Mouse (Mus musculus) stomach, embryonic 16.5 days (tissue): Measurements from ENCODE around the gene Grap2. TPM values are rescaled to one million over a fixed set of nuclear protein-coding genes. Genes with fewer than 3 reads are reported as not detected.
A peak's percentile ranks its signal among the peaks of the same experiment; 100 is the strongest.

Experiments used
- ATAC-seq: fragments of 200-750 bp; cut with Nextera tagmentation; 2 replicates; pipeline ENCODE4 v1.8.0; 2017; ENCODE audit warnings: moderate number of reproducible peaks, moderate TSS enrichment; ENCODE audit not compliant: insufficient read depth, low FRiP score
- H3K27ac ChIP-seq: fragments of 300-500 bp; sonication (generic); 2 replicates; pipeline ENCODE4 v1.5.1; 2014; ENCODE audit warnings: low read length
- H3K27me3 ChIP-seq: fragments of 300-500 bp; sonication (generic); 2 replicates; pipeline ENCODE4 v1.6.1; 2014; ENCODE audit warnings: low read length, control low read depth, mixed read lengths; ENCODE audit not compliant: control insufficient read depth, insufficient read depth
- H3K36me3 ChIP-seq: fragments of 300-500 bp; sonication (generic); 2 replicates; pipeline ENCODE4 v1.6.1; 2014; ENCODE audit warnings: low read length; ENCODE audit not compliant: control insufficient read depth, insufficient read depth
- H3K4me1 ChIP-seq: fragments of 300-500 bp; sonication (generic); 2 replicates; pipeline ENCODE4 v1.6.1; 2014; ENCODE audit warnings: low read length, control low read depth, mixed read lengths; ENCODE audit not compliant: control insufficient read depth, insufficient read depth
- H3K4me2 ChIP-seq: fragments of 300-500 bp; sonication (generic); 2 replicates; pipeline ENCODE4 v1.6.1; 2014; ENCODE audit warnings: low read depth, low read length, mixed read lengths
- H3K4me3 ChIP-seq: fragments of 300-500 bp; sonication (generic); replicated peaks from 2 replicates; pipeline ENCODE4 v1.5.1; 2014; ENCODE audit warnings: mild to moderate bottlenecking, low read length
- H3K9ac ChIP-seq: fragments of 300-500 bp; sonication (generic); 2 replicates; pipeline ENCODE4 v1.6.1; 2014; ENCODE audit warnings: low read length
- H3K9me3 ChIP-seq: fragments of 300-500 bp; sonication (generic); replicated peaks from 2 replicates; pipeline ENCODE4 v1.6.1; 2016; ENCODE audit warnings: low read length, control low read depth; ENCODE audit not compliant: control insufficient read depth
- WGBS: fragments of 180-500 bp; shearing (Covaris S2); extraction: QIAGEN DNeasy Blood & Tissue Kit; methylation state at CpG from one replicate; pipeline ENCODE4 v1.1.7; 2014; 5-methylcytosine and 5-hydroxymethylcytosine counted together
- microRNA-seq: library from miRNA; unstranded; fragments of <30 nt; microRNA quantifications from one replicate; pipeline ENCODE4, GENCODE M21; 2016
- polyA plus RNA-seq: library from polyadenylated mRNA; unstranded; fragments of >200 nt; fragmentation: Nextera tagmentation; extraction: Ambion mirVana; gene quantifications from 2 replicates; pipeline ENCODE4 v1.2.1, GENCODE M21; 2015

The Grap2 gene
- polyA plus RNA-seq, 1 experiment from 2014 or later: 1.3 TPM

DNA sequence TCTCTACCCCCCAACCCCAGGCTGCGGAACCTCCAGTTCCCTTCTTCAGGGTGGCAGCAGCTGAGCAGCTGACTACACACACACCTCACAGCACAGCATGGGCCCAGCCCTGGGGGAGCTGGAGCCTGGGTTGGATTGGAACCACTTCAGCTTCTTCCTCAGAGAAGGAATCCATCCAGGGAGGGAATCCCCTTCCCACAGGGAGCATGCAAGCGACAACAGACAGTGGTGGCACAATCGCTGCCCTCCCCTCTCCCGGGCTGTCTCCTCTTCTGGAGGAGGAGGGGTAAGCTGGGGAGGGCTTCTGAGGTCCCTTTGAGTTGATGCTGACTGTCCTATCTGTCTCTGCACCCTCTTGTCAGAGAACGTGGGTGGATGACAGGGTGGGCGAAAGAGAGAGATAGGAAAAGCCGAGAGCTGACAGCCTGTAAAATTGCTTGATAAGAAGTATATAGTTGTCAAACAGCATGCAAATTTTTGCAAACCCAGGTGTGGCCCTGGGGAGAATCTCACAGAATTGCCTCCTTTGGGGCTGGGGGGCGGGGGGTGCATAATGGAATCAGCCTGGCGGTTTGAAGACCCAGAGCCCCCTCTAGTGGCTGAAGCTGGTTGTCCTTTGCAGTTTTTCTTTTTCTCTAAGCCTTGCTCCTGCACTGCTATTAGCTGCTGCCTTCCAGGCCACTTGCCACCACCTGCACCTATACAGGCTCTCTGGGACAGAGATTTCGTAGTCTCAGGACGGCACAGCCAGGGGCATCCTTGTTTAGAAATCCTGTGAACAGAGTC, 121.9 kb downstream of the Grap2 start:
- Histone ChIP-seq H3K4me1 (0 out of 2 replicates have a peak, but pooled peaks cover 2% of the 10 kb centered on the region), H3K4me2 (no peak overlapping the region), H3K4me3 (no peak overlapping the region), H3K9me3 (no peaks in the 10 kb centered on the region), H3K9ac (0 out of 2 replicates have a peak overlapping the region, but pooled peaks have one; percentile 9), H3K27ac (no peak overlapping the region), H3K27me3 (no peaks in the 10 kb centered on the region), H3K36me3 (no peaks in the 10 kb centered on the region)
- ATAC-seq: no peak
- 33% methylated on average over 11 of the region's 11 CpGs for WGBS

DNA sequence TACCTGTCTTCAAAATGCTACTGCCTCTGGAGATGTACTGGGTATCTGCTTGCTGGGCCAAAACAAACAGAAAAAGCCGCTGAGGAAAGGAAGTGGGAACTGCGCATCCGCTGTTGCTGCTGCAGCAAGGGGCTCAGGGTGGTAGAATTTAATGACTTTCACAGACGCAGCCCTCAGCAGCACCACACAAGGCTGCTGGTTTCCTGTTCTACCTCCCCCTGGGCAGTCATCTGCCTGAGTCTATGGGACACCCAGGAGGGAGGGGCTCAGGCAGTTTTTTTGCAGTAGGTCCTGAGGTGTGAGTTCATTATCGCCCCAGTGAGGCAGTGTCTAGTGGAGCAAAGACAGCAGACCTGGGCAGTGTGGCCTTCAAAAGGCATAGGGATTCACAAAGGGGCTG, 125.2 kb downstream of the Grap2 start:
- Histone ChIP-seq H3K27ac (no peak overlapping the region), H3K4me3 (no peak overlapping the region), H3K9ac (no peak overlapping the region), H3K4me2 (no peak overlapping the region), H3K4me1 (0 out of 2 replicates have a peak, but pooled peaks cover 6% of the 10 kb centered on the region), H3K27me3 (no peaks in the 10 kb centered on the region), H3K36me3 (no peaks in the 10 kb centered on the region), H3K9me3 (no peaks in the 10 kb centered on the region)
- peak; percentile 26; the same call in 1 of the 2 replicates for ATAC-seq
- WGBS: 46% methylated on average over 5 of the region's 5 CpGs

DNA sequence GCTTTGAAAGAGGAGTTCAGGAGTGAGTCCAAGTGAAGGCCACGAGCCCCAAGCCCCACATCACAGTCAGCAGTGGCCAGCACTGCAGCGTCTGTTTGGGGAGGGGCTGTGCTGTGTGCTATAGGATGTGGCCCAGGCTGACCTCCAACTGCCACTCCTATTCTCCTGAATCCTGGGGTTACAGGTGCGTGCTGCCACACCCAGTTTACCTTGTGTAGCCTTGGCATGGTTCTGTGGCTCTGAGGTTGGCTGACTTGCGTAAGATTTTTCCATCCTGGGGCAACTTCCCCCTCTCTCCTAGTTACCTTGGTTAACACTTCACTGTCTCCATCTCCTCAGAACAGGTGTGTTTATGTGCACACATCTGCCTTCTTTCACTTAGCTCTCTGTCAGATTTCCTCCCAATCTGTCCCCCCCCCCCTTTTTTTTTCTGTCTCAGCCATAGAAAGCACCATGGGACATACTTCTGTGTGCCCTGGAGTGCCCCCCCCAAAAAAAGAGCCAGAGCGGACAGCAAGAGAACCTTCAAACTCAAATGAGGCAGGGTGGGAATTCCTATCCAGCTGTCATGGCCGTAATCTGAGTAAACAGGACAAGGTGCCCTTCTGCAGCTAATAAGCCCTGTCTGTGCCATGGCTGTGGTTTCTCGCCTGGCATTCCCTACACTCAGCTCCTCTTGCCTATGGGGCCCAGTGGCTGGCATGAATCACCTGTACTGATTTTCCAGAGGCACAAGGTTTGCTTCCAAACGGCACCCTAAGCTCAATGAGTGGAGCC, 129.3 kb downstream of the Grap2 start:
- no peak overlapping the region for H3K4me2 ChIP-seq
- ATAC-seq: no peak
- peak overlapping the region; percentile 26; the same call in 1 of the 2 replicates for H3K9ac ChIP-seq
- H3K27ac ChIP-seq: 0 out of 2 replicates have a peak overlapping the region, but pooled peaks have one; percentile 8
- H3K9me3 ChIP-seq: no peaks in the 10 kb centered on the region
- peaks cover 9% of the 10 kb centered on the region for H3K4me1 ChIP-seq
- H3K36me3 ChIP-seq: no peaks in the 10 kb centered on the region
- 63% methylated on average over 8 of the region's 8 CpGs for WGBS
- no peak overlapping the region for H3K4me3 ChIP-seq
- H3K27me3 ChIP-seq: no peaks in the 10 kb centered on the region

Small RNAs within 50 kb of the gene (microRNA-seq; reads per million reads assigned to microRNA genes)
- gene Mir6957: not detected

Other genes with a start within 250 kb of the Grap2 start
- not detected in 2 replicates for gene Enthd1, start 7.4 kb upstream of the Grap2 start, polyA plus RNA-seq
- gene Fam83f, start 99.3 kb downstream of the Grap2 start, polyA plus RNA-seq: 22.0 and 22.4 TPM in 2 replicates
- gene Tnrc6b, start 138.7 kb downstream of the Grap2 start, polyA plus RNA-seq: 28.3 and 29.9 TPM in 2 replicates